Mouse (Mus musculus): ENCODE data around the gene Gm11627. TPM values are rescaled to one million over a fixed set of nuclear protein-coding genes. Genes with fewer than 3 reads are reported as not detected.
"Not testable (repeated sequence)": the region's sequence is repeated elsewhere in the genome, so short reads cannot be mapped to it uniquely, and the experiment has no call there.

Gm11627 gene
- polyA plus RNA-seq, 1 experiment, result not detected

DNA sequence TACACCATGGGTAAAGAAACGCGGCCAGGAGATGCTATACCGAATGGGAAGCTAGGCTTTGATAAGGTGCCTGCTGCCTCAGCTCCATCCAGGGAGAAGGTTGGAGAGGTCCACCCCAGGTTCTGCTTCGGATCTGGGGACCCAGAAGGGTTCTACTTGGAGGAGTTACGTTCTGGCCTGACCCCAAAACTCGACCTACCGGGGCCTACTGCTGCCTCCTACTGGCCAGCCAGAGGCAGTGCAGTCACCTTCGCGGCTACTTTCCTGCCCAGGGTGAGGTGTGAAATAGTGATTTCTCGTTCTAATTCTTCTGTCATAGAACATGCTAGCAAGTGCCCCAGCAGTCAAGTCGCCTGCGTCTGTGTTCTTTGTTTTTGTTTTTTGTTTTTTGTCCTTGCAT lies 11.1 kb downstream of the Gm11627 start:
- H3K36me3 ChIP-seq (ENCODE audit: control insufficient read depth), result no peaks in the 10 kb centered on the region
- H3K9me3 ChIP-seq (ENCODE audit: control insufficient read depth, low read length), result no peaks in the 10 kb centered on the region
- H3K4me1 ChIP-seq (ENCODE audit: control insufficient read depth), result peaks cover 19% of the 10 kb centered on the region
- H3K4me3 ChIP-seq (replicated peaks), result no peak overlapping the region
- TF ChIP-seq TAL1 (IDR thresholded peaks at IDR 0.05; ENCODE audit: low read length) (no peak), GATA1 (IDR thresholded peaks at IDR 0.05; ENCODE audit: low read length) (no peak)
- no peaks in the 10 kb centered on the region for H3K27me3 ChIP-seq (ENCODE audit: control insufficient read depth)

DNA sequence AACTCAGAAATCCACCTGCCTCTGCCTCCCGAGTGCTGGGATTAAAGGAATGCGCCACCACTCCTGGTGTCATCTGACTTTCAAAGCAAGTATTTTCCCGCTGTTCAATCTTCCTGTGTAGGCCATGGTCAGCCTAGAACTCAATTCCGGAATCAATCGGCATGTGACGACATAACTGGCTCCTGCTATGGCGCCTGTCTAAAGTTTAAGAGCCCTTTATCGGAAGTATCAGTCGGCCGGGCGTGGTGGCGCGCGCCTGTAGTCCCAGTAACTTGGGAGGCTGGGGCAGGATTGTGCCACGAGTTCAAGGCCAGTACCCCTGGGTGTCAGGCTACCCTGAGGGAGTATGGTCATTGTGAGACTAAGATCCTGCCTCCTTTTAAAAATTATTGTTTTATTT lies 11.5 kb downstream of the Gm11627 start:
- TF ChIP-seq GATA1 (IDR thresholded peaks at IDR 0.05; ENCODE audit: low read length) (no peak), TAL1 (IDR thresholded peaks at IDR 0.05; ENCODE audit: low read length) (no peak)

DNA sequence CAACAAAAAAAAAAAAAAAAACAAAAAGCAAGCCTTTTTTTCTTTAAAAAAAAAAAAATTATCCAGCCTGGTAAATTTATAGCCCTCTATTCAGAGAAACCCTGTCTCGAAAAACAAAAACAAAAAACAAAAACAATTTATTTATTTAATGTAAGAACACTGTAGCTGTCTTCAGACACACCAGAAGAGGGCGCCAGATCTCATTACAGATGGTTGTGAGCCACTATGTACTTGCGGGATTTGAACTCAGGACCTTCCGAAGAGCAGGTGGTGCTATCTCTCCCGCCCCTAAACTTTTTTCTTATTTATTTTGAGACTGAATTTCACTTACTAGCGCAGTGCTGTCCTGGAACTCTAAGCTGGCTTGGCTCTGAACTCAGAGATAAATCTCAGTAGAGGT lies 12.1 kb downstream of the Gm11627 start:
- TF ChIP-seq TAL1 (IDR thresholded peaks at IDR 0.05; ENCODE audit: low read length) (no peak), GATA1 (IDR thresholded peaks at IDR 0.05; ENCODE audit: low read length) (no peak)
- Histone ChIP-seq H3K4me1 (ENCODE audit: control insufficient read depth) (peaks cover 15% of the 10 kb centered on the region), H3K9me3 (ENCODE audit: control insufficient read depth, low read length) (no peaks in the 10 kb centered on the region), H3K36me3 (ENCODE audit: control insufficient read depth) (no peaks in the 10 kb centered on the region), H3K4me3 (replicated peaks) (no peak overlapping the region), H3K27me3 (ENCODE audit: control insufficient read depth) (no peaks in the 10 kb centered on the region)

More for the DNA sequence above, 11.5 kb downstream of the Gm11627 start:
- Histone ChIP-seq H3K4me1 (ENCODE audit: control insufficient read depth) (peaks cover 15% of the 10 kb centered on the region), H3K4me3 (replicated peaks) (no peak overlapping the region), H3K36me3 (ENCODE audit: control insufficient read depth) (no peaks in the 10 kb centered on the region), H3K27me3 (ENCODE audit: control insufficient read depth) (no peaks in the 10 kb centered on the region), H3K9me3 (ENCODE audit: control insufficient read depth, low read length) (no peaks in the 10 kb centered on the region)

DNA sequence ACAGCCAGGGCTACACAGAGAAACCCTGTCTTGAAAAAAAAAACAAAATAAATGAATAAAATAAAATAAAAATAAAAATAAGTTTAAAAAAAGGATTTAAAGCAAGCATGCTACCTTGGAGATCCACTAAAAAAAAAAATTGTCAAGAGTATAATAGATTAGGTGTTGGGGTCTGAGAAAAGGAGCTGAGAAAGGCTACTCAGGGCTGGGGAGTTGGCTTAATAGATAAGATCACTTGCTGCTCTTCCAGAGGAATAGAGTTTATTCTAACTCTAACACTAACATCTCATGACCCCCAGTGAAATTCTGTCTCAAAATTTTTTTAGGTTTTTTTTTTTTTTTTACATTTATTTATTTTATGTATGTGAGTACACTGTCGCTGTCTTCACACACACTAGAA lies 13.0 kb downstream of the Gm11627 start:
- H3K9me3 ChIP-seq (ENCODE audit: control insufficient read depth, low read length), result no peaks in the 10 kb centered on the region
- TF ChIP-seq TAL1 (IDR thresholded peaks at IDR 0.05; ENCODE audit: low read length) (no peak), GATA1 (IDR thresholded peaks at IDR 0.05; ENCODE audit: low read length) (no peak)
- no peak overlapping the region for H3K4me3 ChIP-seq (replicated peaks)
- no peaks in the 10 kb centered on the region for H3K36me3 ChIP-seq (ENCODE audit: control insufficient read depth)
- peaks cover 15% of the 10 kb centered on the region for H3K4me1 ChIP-seq (ENCODE audit: control insufficient read depth)
- no peaks in the 10 kb centered on the region for H3K27me3 ChIP-seq (ENCODE audit: control insufficient read depth)

DNA sequence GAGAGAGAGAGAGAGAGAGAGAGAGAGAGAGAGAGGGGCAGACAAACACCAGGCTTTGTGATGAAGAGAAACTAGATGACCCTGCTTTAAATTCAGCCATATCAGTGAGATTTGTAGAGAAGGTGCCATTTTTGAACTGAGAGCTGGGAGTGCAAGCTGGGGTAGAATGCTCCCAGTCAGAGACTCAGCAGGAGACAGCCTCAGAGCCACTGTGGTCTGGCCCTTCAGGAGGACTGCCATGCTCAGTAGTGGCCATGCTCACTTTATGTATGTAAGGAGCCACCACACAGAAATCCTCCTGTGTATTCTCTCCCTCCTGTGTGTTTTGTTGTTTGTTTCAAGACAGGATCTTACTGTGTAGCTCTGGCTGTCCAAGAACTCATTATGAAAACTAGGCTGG lies 13.5 kb downstream of the Gm11627 start:
- Histone ChIP-seq H3K27me3 (ENCODE audit: control insufficient read depth) (no peaks in the 10 kb centered on the region), H3K36me3 (ENCODE audit: control insufficient read depth) (no peaks in the 10 kb centered on the region), H3K9me3 (ENCODE audit: control insufficient read depth, low read length) (no peaks in the 10 kb centered on the region), H3K4me3 (replicated peaks) (no peak overlapping the region), H3K4me1 (ENCODE audit: control insufficient read depth) (peaks cover 15% of the 10 kb centered on the region)
- no peak for TF ChIP-seq TAL1 (IDR thresholded peaks at IDR 0.05; ENCODE audit: low read length)
- no peak for TF ChIP-seq GATA1 (IDR thresholded peaks at IDR 0.05; ENCODE audit: low read length)

DNA sequence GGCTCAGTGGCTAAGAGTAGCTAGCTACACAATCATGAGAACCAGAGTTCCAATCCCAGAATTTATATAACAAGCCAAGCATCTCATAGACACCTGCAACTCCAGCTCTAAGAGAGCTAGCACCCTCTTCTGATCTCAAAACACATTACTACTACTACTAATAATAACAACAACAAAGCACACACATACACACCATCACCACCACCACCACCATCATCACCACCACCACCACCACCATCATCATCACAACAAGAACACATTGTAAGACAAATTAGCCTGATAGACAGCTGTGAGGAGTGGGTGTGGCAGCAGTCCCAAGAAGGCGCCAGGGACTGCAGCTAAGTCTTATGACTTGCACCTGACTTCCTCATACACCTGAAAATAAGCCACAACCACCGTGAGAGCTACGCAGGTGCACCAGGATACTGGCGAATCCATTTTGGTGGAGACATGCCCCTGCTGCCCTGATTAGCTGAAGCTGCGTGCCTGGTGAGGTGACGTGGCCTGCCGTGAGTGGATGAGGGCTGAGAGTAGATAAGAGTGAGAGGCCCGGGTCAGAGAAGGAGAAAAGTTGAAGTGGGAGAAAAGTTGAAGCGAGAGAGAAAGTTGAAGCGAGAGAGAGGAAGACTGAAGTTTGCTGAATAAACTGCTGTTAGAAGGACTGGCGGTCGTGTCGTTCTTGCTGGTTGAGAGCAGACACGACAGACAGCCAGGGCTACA lies 14.1 kb downstream of the Gm11627 start:
- Histone ChIP-seq H3K4me1 (ENCODE audit: control insufficient read depth) (peaks cover 15% of the 10 kb centered on the region), H3K4me3 (replicated peaks) (peak overlapping the region; percentile 41)
- not testable (repeated sequence) for H3K36me3 ChIP-seq (ENCODE audit: control insufficient read depth); H3K9me3 ChIP-seq (ENCODE audit: control insufficient read depth, low read length); H3K27me3 ChIP-seq (ENCODE audit: control insufficient read depth)

DNA sequence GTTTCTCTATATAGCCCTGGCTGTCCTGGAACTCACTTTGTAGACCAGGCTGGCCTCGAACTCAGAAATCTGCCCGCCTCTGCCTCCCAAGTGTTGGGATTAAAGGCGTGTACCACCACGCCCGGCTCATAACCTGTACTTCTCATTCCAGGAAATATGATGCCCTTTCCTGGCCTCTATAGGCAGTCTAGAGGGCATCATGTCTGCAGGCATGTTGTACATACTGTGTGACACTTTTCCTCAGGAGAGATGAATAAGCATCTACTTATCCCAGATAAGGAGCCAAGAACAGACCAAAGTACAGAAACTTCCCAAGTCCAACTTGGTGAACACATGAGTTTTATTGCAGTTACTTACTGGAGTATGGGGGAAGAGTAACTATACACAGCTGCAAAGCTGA lies 20.6 kb downstream of the Gm11627 start:
- H3K36me3 ChIP-seq (ENCODE audit: control insufficient read depth), result peaks cover 4% of the 10 kb centered on the region
- H3K9me3 ChIP-seq (ENCODE audit: control insufficient read depth, low read length), result no peaks in the 10 kb centered on the region
- no peak overlapping the region for H3K4me3 ChIP-seq (replicated peaks)
- TF ChIP-seq GATA1 (IDR thresholded peaks at IDR 0.05; ENCODE audit: low read length), result no peak
- TF ChIP-seq TAL1 (IDR thresholded peaks at IDR 0.05; ENCODE audit: low read length), result no peak
- H3K27me3 ChIP-seq (ENCODE audit: control insufficient read depth), result no peaks in the 10 kb centered on the region
- H3K4me1 ChIP-seq (ENCODE audit: control insufficient read depth), result peaks cover 20% of the 10 kb centered on the region

DNA sequence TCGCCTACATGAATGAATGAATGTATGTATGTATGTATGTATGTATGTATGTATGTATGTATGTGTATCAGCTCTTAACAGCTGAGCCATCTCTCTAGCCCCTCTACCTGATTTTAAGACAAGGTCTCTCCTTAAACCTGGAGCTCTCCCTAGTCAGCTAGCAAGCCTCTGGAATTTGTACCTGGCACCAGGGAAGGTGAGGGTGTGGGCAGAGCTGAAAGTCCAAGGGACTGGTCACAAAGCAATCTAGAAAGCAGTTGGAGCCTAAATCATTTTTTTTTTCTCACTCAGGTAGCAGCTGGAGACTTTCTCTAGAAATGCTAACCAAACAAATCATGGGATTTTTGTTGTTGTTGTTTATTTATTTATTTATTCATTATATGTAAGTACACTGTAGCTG lies 21.9 kb downstream of the Gm11627 start:
- TF ChIP-seq GATA1 (IDR thresholded peaks at IDR 0.05; ENCODE audit: low read length) (no peak), TAL1 (IDR thresholded peaks at IDR 0.05; ENCODE audit: low read length) (no peak)
- H3K9me3 ChIP-seq (ENCODE audit: control insufficient read depth, low read length), result no peaks in the 10 kb centered on the region
- H3K4me1 ChIP-seq (ENCODE audit: control insufficient read depth), result peaks cover 24% of the 10 kb centered on the region
- H3K4me3 ChIP-seq (replicated peaks), result no peak overlapping the region
- peaks cover 8% of the 10 kb centered on the region for H3K36me3 ChIP-seq (ENCODE audit: control insufficient read depth)
- no peaks in the 10 kb centered on the region for H3K27me3 ChIP-seq (ENCODE audit: control insufficient read depth)

DNA sequence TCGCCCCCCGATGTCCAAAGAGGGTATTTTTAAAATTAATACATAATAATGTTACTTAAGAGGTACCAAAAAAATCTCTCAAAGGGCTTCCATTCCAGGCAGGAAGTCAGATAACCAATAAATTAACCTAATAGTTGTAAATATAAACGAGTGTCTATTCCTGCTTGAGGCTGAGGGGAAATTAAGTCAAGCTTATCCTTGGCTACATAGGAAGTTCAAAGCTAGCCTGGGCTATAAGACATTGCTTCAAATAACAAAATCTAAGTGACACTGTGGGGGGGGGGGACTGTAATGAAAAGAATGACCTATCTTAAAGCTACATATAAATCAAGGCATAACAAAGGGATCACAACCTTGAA lies 22.6 kb downstream of the Gm11627 start:
- Histone ChIP-seq H3K4me1 (ENCODE audit: control insufficient read depth) (peaks cover 29% of the 10 kb centered on the region), H3K4me3 (replicated peaks) (peak overlapping the region; percentile 100), H3K36me3 (ENCODE audit: control insufficient read depth) (peaks cover 14% of the 10 kb centered on the region), H3K9me3 (ENCODE audit: control insufficient read depth, low read length) (no peaks in the 10 kb centered on the region), H3K27me3 (ENCODE audit: control insufficient read depth) (no peaks in the 10 kb centered on the region)
- TF ChIP-seq TAL1 (IDR thresholded peaks at IDR 0.05; ENCODE audit: low read length), result no peak
- TF ChIP-seq GATA1 (IDR thresholded peaks at IDR 0.05; ENCODE audit: low read length), result no peak

Measured in erythroblast, embryonic 14.5 days (primary cell).